Mouse (Mus musculus): ENCODE data around the gene Tmc5. TPM values are rescaled to one million over a fixed set of nuclear protein-coding genes. Genes with fewer than 3 reads are reported as not detected.

Gene Tmc5
- polyA plus RNA-seq, 1 experiment, result 0.50 TPM

- DNase-seq, result no peak
- 90% methylated on average over 7 of the region's 7 CpGs for WGBS
- no peaks in the 10 kb centered on the region for H3K27me3 ChIP-seq (ENCODE audit: control insufficient read depth, insufficient read depth, low read length)
- H3K4me1 ChIP-seq (replicated peaks; ENCODE audit: control insufficient read depth, insufficient read depth, low read length), result no peaks in the 10 kb centered on the region
- H3K36me3 ChIP-seq (ENCODE audit: control insufficient read depth, insufficient read depth, low read length), result no peaks in the 10 kb centered on the region
- TF ChIP-seq POLR2A (IDR thresholded peaks at IDR 0.05; ENCODE audit: control insufficient read depth, extremely low read depth, insufficient read depth, low read length, poor library complexity) (no peak), CTCF (IDR thresholded peaks at IDR 0.05; ENCODE audit: borderline replicate concordance, control insufficient read depth, extremely low read depth, insufficient read depth, low read length, poor library complexity) (no peak)
- H3K27ac ChIP-seq (ENCODE audit: control insufficient read depth, insufficient read depth, low read length), result no peak overlapping the region
- no peak overlapping the region for H3K4me3 ChIP-seq (ENCODE audit: control insufficient read depth, insufficient read depth, low read length)
Measured at GRCm38 (mm10) chr7:118633951-118634350, 36.9 kb downstream of the Tmc5 start.

- H3K27me3 ChIP-seq (ENCODE audit: control insufficient read depth, insufficient read depth, low read length), result no peaks in the 10 kb centered on the region
- H3K36me3 ChIP-seq (ENCODE audit: control insufficient read depth, insufficient read depth, low read length), result no peaks in the 10 kb centered on the region
- no peak overlapping the region for H3K27ac ChIP-seq (ENCODE audit: control insufficient read depth, insufficient read depth, low read length)
- H3K4me3 ChIP-seq (ENCODE audit: control insufficient read depth, insufficient read depth, low read length), result no peak overlapping the region
- H3K4me1 ChIP-seq (replicated peaks; ENCODE audit: control insufficient read depth, insufficient read depth, low read length), result no peaks in the 10 kb centered on the region
- TF ChIP-seq POLR2A (IDR thresholded peaks at IDR 0.05; ENCODE audit: control insufficient read depth, extremely low read depth, insufficient read depth, low read length, poor library complexity) (no peak), CTCF (IDR thresholded peaks at IDR 0.05; ENCODE audit: borderline replicate concordance, control insufficient read depth, extremely low read depth, insufficient read depth, low read length, poor library complexity) (no peak)
- WGBS, result 10% methylated on average over 4 of the region's 4 CpGs
- no peak for DNase-seq
Measured at GRCm38 (mm10) chr7:118637466-118637865, 40.4 kb downstream of the Tmc5 start.

- 100% methylated on average over 1 of the region's 1 CpGs for WGBS
- H3K4me1 ChIP-seq (replicated peaks; ENCODE audit: control insufficient read depth, insufficient read depth, low read length), result no peaks in the 10 kb centered on the region
- no peak overlapping the region for H3K4me3 ChIP-seq (ENCODE audit: control insufficient read depth, insufficient read depth, low read length)
- no peak overlapping the region for H3K27ac ChIP-seq (ENCODE audit: control insufficient read depth, insufficient read depth, low read length)
- H3K27me3 ChIP-seq (ENCODE audit: control insufficient read depth, insufficient read depth, low read length), result no peaks in the 10 kb centered on the region
- TF ChIP-seq POLR2A (IDR thresholded peaks at IDR 0.05; ENCODE audit: control insufficient read depth, extremely low read depth, insufficient read depth, low read length, poor library complexity) (no peak), CTCF (IDR thresholded peaks at IDR 0.05; ENCODE audit: borderline replicate concordance, control insufficient read depth, extremely low read depth, insufficient read depth, low read length, poor library complexity) (no peak)
- no peak for DNase-seq
- no peaks in the 10 kb centered on the region for H3K36me3 ChIP-seq (ENCODE audit: control insufficient read depth, insufficient read depth, low read length)
Measured at GRCm38 (mm10) chr7:118646237-118646636, 49.1 kb downstream of the Tmc5 start.

- TF ChIP-seq CTCF (IDR thresholded peaks at IDR 0.05; ENCODE audit: borderline replicate concordance, control insufficient read depth, extremely low read depth, insufficient read depth, low read length, poor library complexity), result no peak
- TF ChIP-seq POLR2A (IDR thresholded peaks at IDR 0.05; ENCODE audit: control insufficient read depth, extremely low read depth, insufficient read depth, low read length, poor library complexity), result no peak
- no peak for DNase-seq
- WGBS, result 89% methylated on average over 7 of the region's 7 CpGs
- Histone ChIP-seq H3K4me3 (ENCODE audit: control insufficient read depth, insufficient read depth, low read length) (no peak overlapping the region), H3K4me1 (replicated peaks; ENCODE audit: control insufficient read depth, insufficient read depth, low read length) (no peaks in the 10 kb centered on the region), H3K27me3 (ENCODE audit: control insufficient read depth, insufficient read depth, low read length) (no peaks in the 10 kb centered on the region), H3K36me3 (ENCODE audit: control insufficient read depth, insufficient read depth, low read length) (no peaks in the 10 kb centered on the region), H3K27ac (ENCODE audit: control insufficient read depth, insufficient read depth, low read length) (no peak overlapping the region)
Measured at GRCm38 (mm10) chr7:118649328-118649727, 52.2 kb downstream of the Tmc5 start.

- no peaks in the 10 kb centered on the region for H3K4me1 ChIP-seq (replicated peaks; ENCODE audit: control insufficient read depth, insufficient read depth, low read length)
- H3K27ac ChIP-seq (ENCODE audit: control insufficient read depth, insufficient read depth, low read length), result no peak overlapping the region
- TF ChIP-seq CTCF (IDR thresholded peaks at IDR 0.05; ENCODE audit: borderline replicate concordance, control insufficient read depth, extremely low read depth, insufficient read depth, low read length, poor library complexity), result no peak
- no peak for DNase-seq
- H3K36me3 ChIP-seq (ENCODE audit: control insufficient read depth, insufficient read depth, low read length), result no peaks in the 10 kb centered on the region
- no peaks in the 10 kb centered on the region for H3K27me3 ChIP-seq (ENCODE audit: control insufficient read depth, insufficient read depth, low read length)
- no peak overlapping the region for H3K4me3 ChIP-seq (ENCODE audit: control insufficient read depth, insufficient read depth, low read length)
- WGBS, result 87% methylated on average over 4 of the region's 4 CpGs
Measured at GRCm38 (mm10) chr7:118650119-118650518, 53.0 kb downstream of the Tmc5 start.

- 84% methylated on average over 1 of the region's 1 CpGs for WGBS
- H3K27ac ChIP-seq (ENCODE audit: control insufficient read depth, insufficient read depth, low read length), result no peak overlapping the region
- H3K27me3 ChIP-seq (ENCODE audit: control insufficient read depth, insufficient read depth, low read length), result no peaks in the 10 kb centered on the region
- no peak overlapping the region for H3K4me3 ChIP-seq (ENCODE audit: control insufficient read depth, insufficient read depth, low read length)
- TF ChIP-seq POLR2A (IDR thresholded peaks at IDR 0.05; ENCODE audit: control insufficient read depth, extremely low read depth, insufficient read depth, low read length, poor library complexity) (no peak), CTCF (IDR thresholded peaks at IDR 0.05; ENCODE audit: borderline replicate concordance, control insufficient read depth, extremely low read depth, insufficient read depth, low read length, poor library complexity) (no peak)
- H3K4me1 ChIP-seq (replicated peaks; ENCODE audit: control insufficient read depth, insufficient read depth, low read length), result no peaks in the 10 kb centered on the region
- DNase-seq, result no peak
- H3K36me3 ChIP-seq (ENCODE audit: control insufficient read depth, insufficient read depth, low read length), result no peaks in the 10 kb centered on the region
Measured at GRCm38 (mm10) chr7:118650891-118651290, 53.8 kb downstream of the Tmc5 start.

- DNase-seq, result no peak
- H3K27me3 ChIP-seq (ENCODE audit: control insufficient read depth, insufficient read depth, low read length), result no peaks in the 10 kb centered on the region
- H3K36me3 ChIP-seq (ENCODE audit: control insufficient read depth, insufficient read depth, low read length), result no peaks in the 10 kb centered on the region
- no peaks in the 10 kb centered on the region for H3K4me1 ChIP-seq (replicated peaks; ENCODE audit: control insufficient read depth, insufficient read depth, low read length)
- H3K4me3 ChIP-seq (ENCODE audit: control insufficient read depth, insufficient read depth, low read length), result no peak overlapping the region
- WGBS, result 85% methylated on average over 6 of the region's 6 CpGs
- no peak overlapping the region for H3K27ac ChIP-seq (ENCODE audit: control insufficient read depth, insufficient read depth, low read length)
- TF ChIP-seq CTCF (IDR thresholded peaks at IDR 0.05; ENCODE audit: borderline replicate concordance, control insufficient read depth, extremely low read depth, insufficient read depth, low read length, poor library complexity), result no peak
- TF ChIP-seq POLR2A (IDR thresholded peaks at IDR 0.05; ENCODE audit: control insufficient read depth, extremely low read depth, insufficient read depth, low read length, poor library complexity), result no peak
Measured at GRCm38 (mm10) chr7:118652572-118653295, 55.6 kb downstream of the Tmc5 start.
